Mouse (Mus musculus): ENCODE data around the gene Kirrel.
A peak's percentile ranks its signal among the peaks of the same experiment; 100 is the strongest.
"Not testable (repeated sequence)": the region's sequence is repeated elsewhere in the genome, so short reads cannot be mapped to it uniquely, and the experiment has no call there.

Kirrel gene

GRCm38 (mm10) chr3:87134951-87135350 is 39.6 kb downstream of the Kirrel start:
- no peak for DNase-seq (ENCODE audit: low spot score in 2 of 2)

GRCm38 (mm10) chr3:87131694-87132347 is 42.7 kb downstream of the Kirrel start:
- no peak for DNase-seq (ENCODE audit: low spot score in 2 of 2)

GRCm38 (mm10) chr3:87130933-87131332 is 43.6 kb downstream of the Kirrel start:
- no peak for DNase-seq (ENCODE audit: low spot score in 2 of 2)

DNA sequence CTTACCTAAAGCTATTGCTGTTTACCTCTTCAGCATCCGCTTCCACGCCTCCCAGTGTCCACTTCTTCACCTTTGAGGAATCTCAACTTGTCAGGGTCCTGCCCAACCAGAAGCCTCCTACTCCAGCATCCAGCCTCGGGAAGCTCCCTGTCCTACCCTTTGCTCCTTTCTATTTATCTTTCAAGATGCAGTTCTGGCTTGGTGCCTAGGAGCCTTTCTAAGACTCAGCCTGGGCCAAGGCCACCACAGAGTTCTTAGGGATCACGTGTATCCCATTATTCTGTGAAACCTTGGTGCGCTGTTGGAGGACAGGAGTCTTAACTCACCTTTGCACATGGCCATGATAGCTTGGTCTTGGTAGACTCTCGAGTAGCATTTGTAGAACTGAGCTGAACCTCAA is 50.8 kb downstream of the Kirrel start:
- DNase-seq (ENCODE audit: low spot score in 2 of 2) = no peak

- DNase-seq (ENCODE audit: low spot score in 2 of 2) = no peak
Observed at GRCm38 (mm10) chr3:87118214-87118613, 56.3 kb downstream of the Kirrel start.

DNA sequence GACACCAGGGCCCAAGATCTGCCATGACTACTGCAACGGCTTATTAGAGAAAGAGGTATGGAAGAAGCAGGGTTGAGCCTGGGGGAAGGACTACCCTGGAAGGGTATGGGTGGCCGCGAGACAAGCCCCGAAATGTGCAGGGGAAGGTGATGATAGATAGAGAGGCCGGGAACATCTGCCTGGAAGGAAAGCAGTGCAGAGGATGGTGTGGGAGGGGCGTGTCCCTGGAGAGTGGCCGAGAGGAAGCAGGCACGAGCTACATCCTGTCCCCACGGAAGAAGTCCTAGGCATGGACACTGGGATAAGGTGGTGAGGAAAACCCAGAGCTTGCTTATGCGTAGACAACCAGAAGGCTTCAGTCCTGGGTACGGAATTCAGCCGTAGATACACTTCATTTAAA is 56.9 kb downstream of the Kirrel start:
- no peak for DNase-seq (ENCODE audit: low spot score in 2 of 2)

- DNase-seq (ENCODE audit: low spot score in 2 of 2) = no peak
Observed at GRCm38 (mm10) chr3:87115726-87116540, 58.6 kb downstream of the Kirrel start.

DNA sequence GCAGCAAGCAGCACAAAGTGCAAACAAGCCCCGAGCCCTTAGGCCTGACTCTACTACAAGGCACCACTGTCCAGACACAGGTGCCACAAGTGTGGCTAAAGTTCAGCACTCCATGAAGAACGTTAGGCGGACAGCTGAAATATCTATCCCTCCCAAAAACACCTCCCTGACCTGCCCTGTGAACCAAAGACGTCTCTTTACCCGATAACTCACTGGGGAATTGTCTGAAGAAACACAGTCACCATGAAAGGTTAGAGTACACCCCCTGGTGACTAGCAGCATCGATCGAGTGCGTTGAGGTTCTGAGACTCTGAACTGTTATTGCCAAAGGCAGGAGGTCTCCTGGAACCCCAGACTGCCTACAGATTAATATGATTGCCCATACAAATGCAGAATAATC is 59.3 kb downstream of the Kirrel start:
- no peak for DNase-seq (ENCODE audit: low spot score in 2 of 2)

DNA sequence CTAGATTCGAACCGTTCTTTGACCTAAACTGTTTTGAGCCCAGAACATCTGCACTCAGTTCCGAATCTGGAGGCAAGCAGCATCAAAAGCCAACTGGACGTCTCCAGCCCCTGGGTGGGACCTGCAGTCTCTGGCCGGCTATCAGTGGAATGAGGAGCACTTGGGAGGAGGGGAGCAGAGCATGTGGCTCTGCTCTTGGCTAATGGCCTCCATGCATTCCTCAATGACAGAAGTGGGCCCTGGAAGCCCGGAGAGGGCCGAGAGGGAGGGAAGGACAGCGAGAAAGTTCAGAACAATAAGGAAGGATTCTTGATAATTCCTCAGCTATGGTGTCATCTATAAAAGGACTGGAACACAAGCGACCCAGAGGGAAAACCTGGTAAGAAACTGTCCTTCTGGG is 59.7 kb downstream of the Kirrel start:
- DNase-seq (ENCODE audit: low spot score in 2 of 2) = no peak

DNA sequence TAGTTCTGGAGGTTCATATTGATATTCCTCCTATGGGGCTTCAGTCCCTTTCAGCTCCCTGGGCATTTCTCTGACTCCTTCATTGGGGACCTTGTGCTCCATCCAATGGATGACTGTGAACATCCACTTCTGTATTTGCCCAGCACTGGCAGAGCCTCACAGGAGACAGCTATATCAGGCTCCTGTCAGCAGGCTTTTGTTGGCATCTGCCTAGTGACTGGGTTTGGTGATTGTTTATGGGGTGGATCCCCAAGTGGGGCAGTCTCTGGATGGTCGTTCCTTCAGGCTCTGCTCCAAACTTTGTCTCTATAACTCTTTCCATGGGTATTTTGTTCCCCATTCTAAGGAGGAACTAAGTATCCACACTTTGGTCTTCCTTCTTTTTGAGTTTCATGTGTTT is 60.7 kb downstream of the Kirrel start:
- not testable (repeated sequence) for DNase-seq (ENCODE audit: low spot score in 2 of 2)

GRCm38 (mm10) chr3:87112264-87112663 is 62.3 kb downstream of the Kirrel start:
- DNase-seq (ENCODE audit: low spot score in 2 of 2) = no peak

GRCm38 (mm10) chr3:87104856-87105255 is 69.7 kb downstream of the Kirrel start:
- DNase-seq (ENCODE audit: low spot score in 2 of 2) = no peak

GRCm38 (mm10) chr3:87102346-87102745 is 72.2 kb downstream of the Kirrel start:
- no peak for DNase-seq (ENCODE audit: low spot score in 2 of 2)

DNA sequence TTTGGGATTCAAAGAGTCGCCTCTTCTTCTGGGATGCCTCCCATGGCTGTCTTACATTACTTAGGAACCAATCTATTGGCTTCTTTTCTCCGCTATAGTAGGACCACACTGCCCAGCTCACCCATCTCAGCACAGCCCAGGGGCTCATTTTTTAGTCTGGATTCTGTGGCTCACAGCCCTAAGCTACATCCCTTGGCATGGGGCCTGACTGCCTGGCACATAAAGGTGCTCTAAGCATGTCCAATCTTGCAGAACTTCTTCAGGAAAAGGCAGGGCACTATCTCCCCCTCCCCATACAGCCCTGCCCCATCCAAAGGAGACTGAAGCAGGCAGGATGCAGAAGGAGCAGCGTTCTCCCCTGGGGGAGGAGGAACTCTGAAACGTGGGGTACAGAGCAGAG is 73.6 kb downstream of the Kirrel start:
- no peak for DNase-seq (ENCODE audit: low spot score in 2 of 2)

DNA sequence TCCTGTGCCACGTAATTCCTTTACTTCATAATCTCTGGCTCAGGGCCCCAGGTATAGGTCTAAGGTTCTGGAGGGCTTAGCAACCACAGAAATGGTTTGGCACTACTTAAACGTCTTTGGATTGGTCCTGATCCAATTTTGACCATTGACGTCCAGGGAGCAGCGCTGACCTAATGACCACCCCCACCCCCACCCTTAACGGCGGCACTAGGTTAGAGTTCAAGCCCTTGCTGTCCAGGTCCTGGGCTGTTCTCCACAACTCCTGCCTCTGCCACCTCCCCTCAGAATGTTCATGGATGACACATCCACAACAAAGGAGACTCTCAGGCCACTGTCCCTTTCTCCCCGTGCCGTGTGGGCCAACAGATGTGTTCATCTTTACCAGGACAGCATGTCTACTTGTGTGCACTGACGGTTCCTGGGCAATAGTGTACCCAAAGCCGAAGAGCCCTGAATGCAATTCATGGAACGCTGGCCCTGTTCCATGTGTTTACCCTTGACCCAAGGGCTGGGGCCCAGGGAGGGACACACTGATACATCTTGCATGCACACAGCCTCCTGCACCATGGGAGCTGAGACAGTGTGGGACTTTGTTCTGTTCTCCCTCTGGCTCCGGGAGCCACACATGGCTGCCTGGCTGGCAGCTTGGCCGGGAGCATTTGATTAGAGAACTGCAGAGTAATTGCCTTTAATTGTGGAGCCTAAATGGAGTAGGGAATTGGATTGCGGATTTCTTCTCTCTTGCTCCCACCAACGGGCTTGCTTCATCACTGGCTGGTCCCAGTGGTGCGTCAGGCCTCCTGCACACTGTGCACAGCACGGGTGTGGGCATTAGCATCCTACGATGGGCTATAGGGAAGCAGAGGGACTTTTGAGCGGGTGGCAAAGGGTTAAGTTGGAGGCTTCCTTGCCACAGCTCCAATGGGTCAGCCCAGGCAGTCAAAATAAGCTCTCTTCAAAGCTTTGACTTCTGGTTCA is 76.3 kb downstream of the Kirrel start:
- peak; percentile 16 to 29 for DNase-seq (ENCODE audit: low spot score in 2 of 2)

DNA sequence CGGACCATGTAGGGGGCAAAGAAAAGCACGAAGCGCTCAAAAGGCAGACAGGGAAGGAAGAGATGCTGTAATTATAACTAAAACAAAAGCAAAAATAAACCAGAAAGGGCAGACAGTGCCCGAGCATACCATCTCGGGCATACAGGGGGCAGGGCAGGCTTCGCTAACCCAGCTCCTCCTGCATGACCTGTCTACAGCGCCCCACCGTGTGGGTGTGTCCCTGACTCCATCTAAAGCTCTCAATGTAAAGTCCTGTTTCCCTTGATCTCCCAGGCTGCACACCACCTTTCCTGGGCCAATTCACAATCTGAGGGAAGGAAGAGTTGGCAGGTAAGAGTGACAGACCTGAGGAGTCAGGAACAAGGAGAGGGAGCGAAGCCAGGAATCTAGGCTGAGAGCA is 77.3 kb downstream of the Kirrel start:
- no peak for DNase-seq (ENCODE audit: low spot score in 2 of 2)

DNA sequence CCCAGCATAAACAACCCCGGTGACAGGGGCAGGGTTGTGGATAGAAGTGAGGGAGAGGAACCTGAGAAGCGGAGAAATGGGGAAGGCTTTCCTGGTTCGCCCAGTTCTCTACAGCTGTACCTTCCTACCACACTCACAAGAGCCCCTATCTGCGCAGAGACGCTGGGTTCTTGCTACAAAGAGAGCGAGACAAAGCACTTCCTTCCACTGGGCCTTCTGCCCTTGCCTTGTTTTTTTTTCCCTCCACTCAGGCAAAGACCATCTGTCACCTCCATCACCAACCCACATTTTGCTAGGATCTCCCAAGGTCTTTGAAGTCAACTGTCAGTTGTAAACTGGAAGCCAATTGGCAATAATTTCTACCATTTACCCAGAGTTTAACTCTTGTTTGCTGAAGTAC is 80.8 kb downstream of the Kirrel start:
- DNase-seq (ENCODE audit: low spot score in 2 of 2) = no peak

DNA sequence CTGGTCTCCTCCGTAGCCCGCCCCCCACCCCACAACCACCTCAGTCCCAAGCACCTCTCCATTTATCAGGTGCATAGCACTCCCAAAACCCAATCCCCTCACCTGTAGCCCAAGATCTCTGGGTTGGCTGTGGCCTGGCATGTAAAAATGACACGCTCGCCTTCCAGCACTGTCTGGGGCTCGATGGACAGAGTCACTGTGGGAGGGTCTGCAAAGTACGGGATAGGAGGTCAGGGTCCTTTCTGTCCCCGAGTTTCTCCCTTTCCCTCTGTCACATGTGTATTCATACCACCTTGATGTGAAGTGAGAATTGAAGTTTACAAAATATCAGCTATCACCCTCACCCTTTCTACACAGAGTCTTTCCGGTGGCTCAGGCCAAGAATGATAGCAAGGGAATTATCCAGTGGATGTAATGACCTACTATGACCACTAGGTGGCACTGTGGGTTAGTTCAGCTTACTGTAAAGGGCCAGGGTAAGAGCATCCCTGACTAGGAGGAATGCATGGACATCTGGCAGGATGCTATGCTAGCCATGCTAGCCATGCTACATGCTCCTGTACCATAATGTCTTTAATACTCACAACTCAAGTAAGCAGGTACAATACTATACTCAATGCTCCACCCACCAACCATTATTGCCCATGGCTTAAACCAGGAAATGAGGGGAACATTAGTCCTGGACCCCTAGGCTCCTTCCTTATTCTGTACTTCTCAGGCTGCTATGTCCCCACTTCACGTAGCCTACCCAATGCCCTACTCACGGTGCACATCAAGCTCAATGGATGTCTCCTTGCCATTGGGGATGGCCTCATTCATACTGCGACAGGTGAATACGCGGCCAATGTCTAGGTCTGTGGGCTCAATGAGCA is 84.6 kb downstream of the Kirrel start:
- peak; percentile 29 to 66 for DNase-seq (ENCODE audit: low spot score in 2 of 2)

- no peak for DNase-seq (ENCODE audit: low spot score in 2 of 2)
Observed at GRCm38 (mm10) chr3:87087146-87087545, 87.4 kb downstream of the Kirrel start.

GRCm38 (mm10) chr3:87082235-87082634 is 92.3 kb downstream of the Kirrel start:
- DNase-seq (ENCODE audit: low spot score in 2 of 2) = no peak

GRCm38 (mm10) chr3:87079751-87080150 is 94.8 kb downstream of the Kirrel start:
- DNase-seq (ENCODE audit: low spot score in 2 of 2) = no peak

Data from frontal cortex, postnatal 14 days (tissue).